In genomic region chr8:110950065-110950484, GRCm38 (mm10) we compare ENCODE assay signal across 10 mouse cellular contexts. TPM values are rescaled to one million over a fixed set of nuclear protein-coding genes. Genes with fewer than 3 reads are reported as not detected.
A peak's percentile ranks its signal among the peaks of the same experiment; 100 is the strongest.
DNase-seq lines count a peak whose midpoint lies in the region; ATAC-seq lines count a peak whose summit lies in the region.
"Had no signal": no experiment of that assay in that cellular context is flagged by ENCODE, and none has a peak within 500 bp of the region (broad histone marks: within the 10 kb centered on the region; RNA-seq: fewer than 3 reads in every experiment).

No protein-coding gene starts in this region.

- peak; percentile 40 for DNase-seq in embryonic facial prominence, embryonic 14.5 days (ENCODE audit: low spot score)
- no peak for DNase-seq in embryonic facial prominence, embryonic 10.5 days (ENCODE audit: low spot score)
- DNase-seq in thymus, postnatal 14 days, result peak; percentile 16
- no peak for DNase-seq in thymus, postnatal 25 days
- DNase-seq in kidney, postnatal 36 days, result peak; percentile 61 to 66
- DNase-seq in splenic B cell, adult 2 months (ENCODE audit: low read depth, low spot score), result peak; percentile 77
- DNase-seq in layer of hippocampus, adult 18-20 months (ENCODE audit: low spot score in 2 of 2), result no peak

- peak; percentile 56; the same call in 1 of the 2 replicates for ATAC-seq in embryonic facial prominence, embryonic 14.5 days (ENCODE audit: low read depth)
- ATAC-seq in erythroblast, adult 5-6 weeks (replicated peaks; ENCODE audit: low FRiP score, poor library complexity, severe bottlenecking), result no peak

- H3K9ac ChIP-seq in embryonic facial prominence, embryonic 14.5 days (ENCODE audit: low read depth, low read length), result no peak overlapping the region
- H3K9ac ChIP-seq: lung, embryonic 15.5 days had no signal

- no peak overlapping the region for H3K4me3 ChIP-seq in embryonic facial prominence, embryonic 14.5 days (ENCODE audit: low read depth, low read length)
- H3K4me3 ChIP-seq in embryonic facial prominence, embryonic 10.5 days, result no peak overlapping the region
- H3K4me3 ChIP-seq: lung, embryonic 15.5 days had no signal

- WGBS in embryonic facial prominence, embryonic 14.5 days, result 80% methylated on average over 17 of the region's 17 CpGs
- 87% methylated on average over 17 of the region's 17 CpGs for WGBS in embryonic facial prominence, embryonic 10.5 days

- H3K4me2 ChIP-seq in embryonic facial prominence, embryonic 14.5 days (ENCODE audit: low read depth, low read length), result 0 out of 2 replicates have a peak overlapping the region, but pooled peaks have one; percentile 15
- H3K4me2 ChIP-seq: lung, embryonic 15.5 days had no signal

- H3K36me3 ChIP-seq in embryonic facial prominence, embryonic 14.5 days (ENCODE audit: control insufficient read depth, insufficient read depth, low read length), result peaks cover 6% of the 10 kb centered on the region; the same call in 1 of the 2 replicates
- H3K36me3 ChIP-seq in embryonic facial prominence, embryonic 10.5 days (replicated peaks), result peaks cover 59% of the 10 kb centered on the region
- no peaks in the 10 kb centered on the region for H3K36me3 ChIP-seq in splenic B cell, adult 2 months (ENCODE audit: control insufficient read depth, insufficient read depth, low read length, poor library complexity, severe bottlenecking)
- H3K36me3 ChIP-seq: lung, embryonic 15.5 days had no signal

- no peaks in the 10 kb centered on the region for H3K27me3 ChIP-seq in embryonic facial prominence, embryonic 14.5 days (replicated peaks; ENCODE audit: control insufficient read depth, insufficient read depth, low read length)
- H3K27me3 ChIP-seq in embryonic facial prominence, embryonic 10.5 days (replicated peaks; ENCODE audit: low read depth, poor library complexity, severe bottlenecking), result no peaks in the 10 kb centered on the region
- H3K27me3 ChIP-seq in splenic B cell, adult 2 months (ENCODE audit: control insufficient read depth, insufficient read depth, low read length, poor library complexity, severe bottlenecking), result no peaks in the 10 kb centered on the region
- H3K27me3 ChIP-seq: lung, embryonic 15.5 days had no signal

- no peak overlapping the region for H3K27ac ChIP-seq in embryonic facial prominence, embryonic 14.5 days (replicated peaks; ENCODE audit: low read depth, low read length)
- no peak overlapping the region for H3K27ac ChIP-seq in embryonic facial prominence, embryonic 10.5 days (replicated peaks)
- H3K27ac ChIP-seq: lung, embryonic 15.5 days had no signal

- H3K4me1 ChIP-seq in embryonic facial prominence, embryonic 14.5 days (ENCODE audit: control insufficient read depth, insufficient read depth, low read length), result no peaks in the 10 kb centered on the region
- peaks cover 5% of the 10 kb centered on the region for H3K4me1 ChIP-seq in embryonic facial prominence, embryonic 10.5 days
- H3K4me1 ChIP-seq: lung, embryonic 15.5 days had no signal

- no peaks in the 10 kb centered on the region for H3K9me3 ChIP-seq in embryonic facial prominence, embryonic 14.5 days (ENCODE audit: control insufficient read depth, low read length)
- H3K9me3 ChIP-seq in embryonic facial prominence, embryonic 10.5 days, result no peaks in the 10 kb centered on the region
- H3K9me3 ChIP-seq: G1E; lung, embryonic 15.5 days had no signal

RNA-seq across cellular contexts. Expression of gene St3gal2, which starts 30.4 kb away (rescaled TPM):
- 19.4 and 20.8 TPM in 2 replicates for polyA plus RNA-seq in embryonic facial prominence, embryonic 14.5 days (2014; fragmentation: Nextera tagmentation; extraction: Ambion mirVana)
- polyA plus RNA-seq in embryonic facial prominence, embryonic 10.5 days (2016; fragmentation: Nextera tagmentation; extraction: Ambion mirVana), result 34.5 and 34.8 TPM in 2 replicates
- total RNA-seq in layer of hippocampus, adult 18-20 months (2021), result 100 to 1,000 TPM; 101 to 103 TPM
- total RNA-seq in erythroblast, adult 5-6 weeks (2015; ENCODE audit: low replicate concordance), result 60.1 and 66.5 TPM in 2 replicates
- total RNA-seq in erythroblast, adult 5-6 weeks (2017; ENCODE audit: low replicate concordance), result 66.0 and 95.1 TPM in 2 replicates

RNA-seq across cellular contexts. Expression of gene Ddx19a, which starts 47.5 kb away (rescaled TPM):
- polyA plus RNA-seq in embryonic facial prominence, embryonic 14.5 days (2014; fragmentation: Nextera tagmentation; extraction: Ambion mirVana), result 18.1 and 19.1 TPM in 2 replicates
- 23.7 and 26.3 TPM in 2 replicates for polyA plus RNA-seq in embryonic facial prominence, embryonic 10.5 days (2016; fragmentation: Nextera tagmentation; extraction: Ambion mirVana)
- total RNA-seq in layer of hippocampus, adult 18-20 months (2021), result 10 to 100 TPM; 26.5 to 28.6 TPM
- 13.1 and 31.6 TPM in 2 replicates for total RNA-seq in erythroblast, adult 5-6 weeks (2015; ENCODE audit: low replicate concordance)
- total RNA-seq in erythroblast, adult 5-6 weeks (2017; ENCODE audit: low replicate concordance), result 9.5 and 13.1 TPM in 2 replicates

RNA-seq across cellular contexts. Expression of gene Fuk, which starts 47.8 kb away (rescaled TPM):
- 7.6 and 9.2 TPM in 2 replicates for polyA plus RNA-seq in embryonic facial prominence, embryonic 14.5 days (2014; fragmentation: Nextera tagmentation; extraction: Ambion mirVana)
- polyA plus RNA-seq in embryonic facial prominence, embryonic 10.5 days (2016; fragmentation: Nextera tagmentation; extraction: Ambion mirVana), result 16.2 and 16.5 TPM in 2 replicates
- total RNA-seq in layer of hippocampus, adult 18-20 months (2021), result 10 to 100 TPM; 22.3 to 22.4 TPM
- 0.58 and 3.3 TPM in 2 replicates for total RNA-seq in erythroblast, adult 5-6 weeks (2015; ENCODE audit: low replicate concordance)
- total RNA-seq in erythroblast, adult 5-6 weeks (2017; ENCODE audit: low replicate concordance), result 0.68 and 0.98 TPM in 2 replicates

Comparison
In these comparisons a context has a peak if more than half of its experiments do, and no peak if none do; other contexts are left out.
1. DNase-seq: peak in embryonic facial prominence, embryonic 14.5 days (single experiment), thymus, postnatal 14 days (single experiment), kidney, postnatal 36 days (2 of 2) and splenic B cell, adult 2 months (single experiment); none in embryonic facial prominence, embryonic 10.5 days (single experiment), thymus, postnatal 25 days (single experiment) and layer of hippocampus, adult 18-20 months (0 of 2).
2. RNA of gene Fuk, which starts 47.8 kb away (total RNA-seq): 22.3 to 22.4 TPM in layer of hippocampus, adult 18-20 months; 0.58 to 3.3 TPM in erythroblast, adult 5-6 weeks; every median in the first group is over 4 times any median in the second.